Mouse (Mus musculus): ENCODE data around the gene Eif3c.

Eif3c gene

GRCm38 (mm10) chr7:126545631-126546030 lies 20.6 kb downstream of the Eif3c start:
- no peak for DNase-seq

- no peak for DNase-seq
These were observed 24.6 kb downstream of the Eif3c start for GRCm38 (mm10) chr7:126541661-126542060.

- peak; percentile 47 for DNase-seq
These were observed 28.2 kb downstream of the Eif3c start for GRCm38 (mm10) chr7:126537820-126538585.

GRCm38 (mm10) chr7:126536466-126536865 lies 29.7 kb downstream of the Eif3c start:
- DNase-seq = peak; percentile 5

- DNase-seq = peak; percentile 60
These were observed 30.4 kb downstream of the Eif3c start for GRCm38 (mm10) chr7:126535766-126536165.

GRCm38 (mm10) chr7:126533434-126533833 lies 32.8 kb downstream of the Eif3c start:
- DNase-seq = no peak

GRCm38 (mm10) chr7:126528166-126528577 lies 38.0 kb downstream of the Eif3c start:
- peak; percentile 77 for DNase-seq

GRCm38 (mm10) chr7:126523316-126523715 lies 42.9 kb downstream of the Eif3c start:
- no peak for DNase-seq

- DNase-seq = no peak
These were observed 46.7 kb downstream of the Eif3c start for GRCm38 (mm10) chr7:126519513-126519912.

- no peak for DNase-seq
These were observed 47.8 kb downstream of the Eif3c start for GRCm38 (mm10) chr7:126518261-126518941.

GRCm38 (mm10) chr7:126511287-126511686 lies 54.9 kb downstream of the Eif3c start:
- DNase-seq = no peak

- no peak for DNase-seq
These were observed 59.0 kb downstream of the Eif3c start for GRCm38 (mm10) chr7:126507126-126507778.

GRCm38 (mm10) chr7:126504913-126505312 lies 61.3 kb downstream of the Eif3c start:
- DNase-seq = no peak

- DNase-seq = peak; percentile 100
These were observed 62.8 kb downstream of the Eif3c start, which contains the start of gene Atxn2l for GRCm38 (mm10) chr7:126503273-126503878. Gene Atxn2l (minus strand): TSS chr7:126503437.

GRCm38 (mm10) chr7:126502751-126503150 lies 63.5 kb downstream of the Eif3c start:
- DNase-seq = no peak

GRCm38 (mm10) chr7:126502023-126502741 lies 64.0 kb downstream of the Eif3c start:
- peak; percentile 97 for DNase-seq

- no peak for DNase-seq
These were observed 64.6 kb downstream of the Eif3c start for GRCm38 (mm10) chr7:126501684-126502022.

GRCm38 (mm10) chr7:126499416-126499815 lies 66.8 kb downstream of the Eif3c start:
- no peak for DNase-seq

- no peak for DNase-seq
These were observed 68.2 kb downstream of the Eif3c start for GRCm38 (mm10) chr7:126497966-126498365.

GRCm38 (mm10) chr7:126496475-126496874 lies 69.7 kb downstream of the Eif3c start:
- DNase-seq = no peak
